Mouse (Mus musculus) MEL-GATA-1-ER (cell line): Measurements from ENCODE around the gene Plagl2.
"Not testable (repeated sequence)": the region's sequence is repeated elsewhere in the genome, so short reads cannot be mapped to it uniquely, and the experiment has no call there.

ENCODE experiments used
- DNase-seq: peaks from one replicate; pipeline ENCODE4 v3.0.0-alpha.2; 2012; ENCODE audit warnings: low read depth; ENCODE audit errors: extremely low read depth

The Plagl2 gene

DNA sequence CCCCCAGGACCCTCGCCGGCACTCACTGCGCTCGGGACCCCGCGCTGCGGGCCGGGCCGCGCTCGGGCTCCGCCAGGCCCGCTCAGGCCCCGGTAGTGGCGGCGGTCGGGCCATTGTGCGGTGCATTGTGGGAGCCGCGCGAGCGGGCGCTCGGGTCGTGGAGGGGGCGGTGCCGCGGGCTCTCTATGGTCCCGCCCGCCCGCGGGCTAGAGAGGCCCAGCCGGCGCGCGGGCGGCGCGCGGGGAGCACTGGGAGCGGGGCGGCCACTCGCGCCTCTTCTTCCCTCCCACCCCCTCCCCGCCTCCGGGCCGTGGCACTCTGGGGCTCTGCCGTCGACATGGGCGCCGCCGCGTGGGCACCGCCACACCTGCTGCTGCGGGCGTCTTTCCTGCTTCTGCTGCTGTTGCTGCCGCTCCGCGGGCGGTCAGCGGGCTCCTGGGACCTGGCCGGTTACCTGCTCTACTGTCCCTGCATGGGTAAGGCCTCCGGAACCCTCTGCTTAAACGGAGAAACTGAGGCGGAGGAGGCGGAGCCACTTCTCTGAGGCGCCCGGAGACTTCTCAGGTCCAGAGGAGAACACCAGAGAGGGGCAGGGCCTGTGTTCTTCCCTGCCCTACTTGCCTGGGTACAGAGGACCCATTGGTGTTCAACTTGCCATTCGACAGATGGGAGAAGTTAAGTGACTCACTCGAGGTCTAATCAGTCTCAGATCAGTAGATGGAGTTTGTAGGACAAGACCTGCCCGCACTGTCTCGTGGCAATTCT lies at the start of gene Plagl2, which contains the start of gene Pofut1:
Gene Plagl2, minus strand, starts transcription at position 177 of the 765 bp plus-strand sequence.
Gene Pofut1, plus strand, starts transcription at position 284 of the 765 bp plus-strand sequence.
- peak; percentile 63 for DNase-seq

GRCm38 (mm10) chr2:153287835-153288234 lies 46.6 kb upstream of the Plagl2 start:
- DNase-seq, result no peak

DNA sequence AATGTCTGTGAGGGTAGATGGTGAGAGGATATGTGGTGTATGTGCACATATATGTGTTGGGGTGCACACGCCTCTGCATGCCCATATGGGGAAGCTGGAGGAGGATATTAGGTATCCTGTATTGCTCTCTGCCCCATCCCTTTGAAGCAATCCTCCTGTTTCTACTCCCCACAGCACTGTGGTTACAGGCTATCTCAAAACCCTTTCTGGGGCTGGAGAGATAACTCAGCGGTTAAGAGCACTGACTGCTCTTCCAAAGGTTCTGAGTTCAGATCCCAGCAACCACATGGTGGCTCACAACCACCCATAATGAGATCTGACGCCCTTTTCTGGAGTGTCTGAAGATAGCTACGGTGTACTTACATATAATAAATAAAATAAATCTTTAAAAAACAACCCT lies 45.3 kb upstream of the Plagl2 start:
- DNase-seq, result peak; percentile 57

- no peak for DNase-seq
Measured at GRCm38 (mm10) chr2:153283919-153284318, 42.7 kb upstream of the Plagl2 start.

GRCm38 (mm10) chr2:153278357-153278756 lies 37.1 kb upstream of the Plagl2 start:
- no peak for DNase-seq

GRCm38 (mm10) chr2:153276846-153277245 lies 35.6 kb upstream of the Plagl2 start:
- not testable (repeated sequence) for DNase-seq

DNA sequence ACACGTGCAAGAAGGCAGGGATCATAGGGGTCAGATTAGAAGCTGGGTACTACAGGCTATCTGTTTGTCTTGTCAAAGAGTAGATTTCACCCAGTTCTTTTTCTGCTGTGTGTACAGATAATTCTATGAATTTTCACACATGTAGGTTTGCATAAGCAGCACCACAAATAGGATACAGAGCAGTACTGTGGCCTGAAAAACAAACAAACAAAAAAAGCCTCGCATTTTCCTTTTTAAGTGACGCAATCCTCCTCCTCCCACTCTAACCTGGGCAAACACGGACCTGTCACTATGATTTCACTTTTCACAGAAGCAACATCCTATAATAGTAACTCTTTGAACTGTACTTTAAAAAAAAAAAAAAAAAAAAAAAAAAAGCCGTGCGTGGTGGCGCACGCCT lies 35.2 kb upstream of the Plagl2 start:
- no peak for DNase-seq

GRCm38 (mm10) chr2:153275577-153275976 lies 34.4 kb upstream of the Plagl2 start:
- not testable (repeated sequence) for DNase-seq

DNA sequence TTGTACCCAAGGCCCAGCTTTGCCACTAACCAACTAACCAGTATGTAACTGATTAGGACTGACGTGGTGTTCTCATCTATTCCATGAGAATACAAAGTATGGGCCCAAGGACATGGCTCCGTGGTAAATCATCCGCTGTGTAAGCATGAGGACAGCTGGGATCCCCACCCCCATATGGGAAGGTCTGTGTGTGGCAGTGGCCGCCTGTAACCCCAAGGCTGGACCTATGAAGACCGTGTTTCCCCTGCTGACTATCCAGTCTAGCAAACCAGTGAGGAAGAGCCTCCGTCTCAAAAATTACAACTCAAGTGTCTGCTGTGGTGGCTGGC lies 33.7 kb upstream of the Plagl2 start:
- DNase-seq, result no peak

DNA sequence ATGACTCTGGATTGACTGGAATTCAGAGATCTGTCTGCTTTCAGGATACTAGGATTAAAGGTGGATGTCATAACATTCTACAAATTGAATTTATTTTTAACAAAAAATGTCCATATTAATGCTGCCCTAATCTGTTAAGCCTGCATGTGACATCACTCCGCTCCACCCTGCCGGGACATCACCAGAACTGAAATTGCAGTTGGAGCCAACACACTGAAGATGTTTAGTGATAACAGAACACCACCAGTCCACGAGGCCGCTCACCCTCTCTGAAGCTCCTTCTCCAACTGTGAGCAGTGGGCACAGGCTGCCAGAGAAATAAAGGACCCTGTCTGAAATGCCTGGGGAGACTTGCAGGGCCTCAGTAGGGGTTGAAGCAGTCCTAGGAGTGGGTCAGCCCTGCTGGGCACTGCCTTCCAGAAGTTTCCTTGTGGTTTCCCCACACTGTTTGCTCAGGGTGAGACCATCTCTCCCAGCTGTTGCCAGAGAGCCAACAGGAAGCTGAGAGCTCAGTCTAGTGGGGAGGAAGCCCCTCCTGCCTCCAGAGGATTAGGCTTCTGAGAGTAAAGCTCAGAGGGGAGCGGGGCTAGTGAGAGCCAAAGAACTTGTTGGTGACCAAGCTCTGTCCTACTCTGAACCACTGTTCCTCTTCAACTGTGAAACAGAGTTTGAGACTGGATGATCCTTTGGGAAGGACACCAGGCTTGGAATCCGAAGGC lies 33.1 kb upstream of the Plagl2 start:
- DNase-seq, result not testable (repeated sequence)

GRCm38 (mm10) chr2:153270231-153270915 lies 29.1 kb upstream of the Plagl2 start:
- DNase-seq, result not testable (repeated sequence)

DNA sequence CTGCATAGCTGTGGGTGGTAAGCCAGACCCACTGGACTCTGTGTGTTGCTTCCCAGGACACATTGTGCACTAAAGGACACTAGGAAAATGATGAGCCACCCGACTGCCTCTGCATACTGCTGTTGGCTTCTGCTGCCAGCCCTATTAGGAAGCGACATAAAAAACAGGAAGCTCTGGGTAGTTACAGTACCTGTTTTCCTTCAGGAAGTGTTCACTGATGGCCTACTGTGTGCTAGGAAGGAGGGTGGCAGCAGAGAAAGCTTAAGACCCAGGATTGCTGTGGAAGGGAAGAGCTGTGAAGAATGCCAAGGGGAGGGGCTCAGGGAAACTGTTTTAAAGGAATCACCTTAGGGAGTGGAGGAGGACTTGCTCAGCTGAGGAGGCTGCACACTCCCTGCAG lies 26.1 kb upstream of the Plagl2 start:
- no peak for DNase-seq

- no peak for DNase-seq
Measured at GRCm38 (mm10) chr2:153263053-153263452, 21.8 kb upstream of the Plagl2 start.

DNA sequence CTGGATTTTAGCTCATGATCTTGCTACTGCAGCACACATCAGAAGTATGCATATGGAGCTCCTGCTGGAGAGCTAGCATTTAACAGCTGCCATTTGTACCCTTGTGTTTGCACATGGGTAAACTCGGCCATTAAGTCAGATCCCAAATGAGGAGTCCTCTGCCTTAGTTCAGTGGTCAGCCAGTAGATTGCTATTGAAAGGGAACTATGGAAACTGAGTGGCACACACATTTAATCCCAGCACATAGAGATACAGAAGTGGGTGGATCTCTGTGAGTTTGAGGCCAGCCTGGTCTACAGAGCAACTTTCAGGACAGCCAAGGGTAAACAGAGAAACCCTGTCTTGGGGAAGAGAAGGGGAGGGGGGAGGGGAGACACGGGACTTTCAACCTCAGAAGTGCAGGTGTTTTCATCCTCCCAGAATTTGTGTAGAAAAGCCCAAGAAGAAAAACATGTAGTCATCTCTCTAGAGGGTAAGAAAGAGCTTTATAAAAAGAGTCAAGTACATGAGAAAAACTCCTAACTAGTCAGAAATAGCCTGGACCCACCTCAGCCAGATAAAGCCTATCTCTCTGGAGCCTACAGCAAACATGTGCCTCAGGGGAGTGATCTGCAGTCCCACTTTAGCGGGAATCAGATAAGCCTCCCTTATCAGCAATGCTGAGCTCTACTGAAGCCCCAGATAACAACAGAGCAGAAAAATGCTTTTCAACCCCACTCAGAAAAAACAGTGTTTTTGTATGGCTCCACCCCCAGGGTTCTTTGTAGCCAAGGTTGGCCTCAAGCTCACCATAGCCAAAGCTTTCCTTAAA lies 18.8 kb upstream of the Plagl2 start:
- no peak for DNase-seq

DNA sequence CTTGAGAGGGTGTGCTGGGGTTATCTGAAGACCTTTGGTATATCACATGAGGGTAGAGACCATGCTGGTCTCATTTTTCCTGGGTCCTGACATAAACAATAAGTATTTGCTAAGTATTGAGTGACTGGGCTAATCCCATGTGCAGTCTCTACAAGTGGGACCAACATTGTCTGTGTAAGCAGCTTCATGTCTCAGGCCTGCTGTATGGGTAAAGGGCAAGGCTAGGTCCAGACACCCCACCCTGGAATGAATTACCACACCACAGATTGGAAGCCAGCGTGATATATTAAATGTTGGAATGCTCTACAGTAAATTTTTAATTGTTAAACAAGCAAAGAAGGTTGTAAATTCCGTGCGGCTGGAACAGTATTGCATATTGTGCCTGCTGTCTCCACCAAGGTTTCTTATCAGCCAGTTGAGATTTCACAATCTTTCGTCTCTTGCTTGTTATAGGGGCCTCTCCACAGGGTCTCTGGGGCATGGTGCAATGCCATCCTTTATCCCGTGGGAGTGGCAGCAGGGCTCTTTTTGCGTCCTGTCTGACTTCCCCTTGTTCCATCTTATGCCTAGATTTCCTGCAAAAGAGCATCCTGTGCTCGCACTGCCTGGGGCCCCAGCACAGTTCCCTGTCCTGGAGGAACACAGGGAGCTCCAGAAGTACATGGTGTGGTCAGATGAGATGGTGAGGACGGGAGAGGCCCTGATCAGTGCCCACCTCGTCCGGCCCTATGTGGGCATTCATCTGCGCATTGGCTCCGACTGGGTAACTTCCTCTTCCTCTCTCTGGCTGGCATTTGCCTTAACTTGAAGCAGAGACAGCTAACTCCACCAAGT lies 18.0 kb upstream of the Plagl2 start:
- no peak for DNase-seq

DNA sequence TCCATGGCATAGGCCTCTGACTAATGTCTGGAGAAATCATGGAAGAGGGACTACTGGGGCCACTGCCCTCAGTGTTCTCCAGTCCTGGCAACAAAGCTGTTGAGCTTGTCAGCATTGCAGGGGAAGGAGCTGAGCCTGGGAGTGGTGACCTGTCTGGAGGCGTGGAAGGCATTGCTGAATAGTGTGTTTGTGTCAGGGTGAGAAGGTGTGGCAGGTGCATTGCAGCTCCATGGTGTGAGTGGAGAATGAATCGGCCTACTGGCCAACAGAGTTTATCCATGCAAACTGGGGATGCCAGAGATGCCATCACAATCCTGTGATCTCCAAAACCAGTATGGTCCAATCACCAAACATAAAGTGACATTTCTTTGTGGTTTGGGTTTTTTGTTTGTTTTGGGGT lies 15.4 kb upstream of the Plagl2 start:
- DNase-seq, result no peak

GRCm38 (mm10) chr2:153249751-153250150 lies 8.5 kb upstream of the Plagl2 start:
- DNase-seq, result no peak

GRCm38 (mm10) chr2:153242156-153242555 lies 930 bp upstream of the Plagl2 start:
- no peak for DNase-seq

DNA sequence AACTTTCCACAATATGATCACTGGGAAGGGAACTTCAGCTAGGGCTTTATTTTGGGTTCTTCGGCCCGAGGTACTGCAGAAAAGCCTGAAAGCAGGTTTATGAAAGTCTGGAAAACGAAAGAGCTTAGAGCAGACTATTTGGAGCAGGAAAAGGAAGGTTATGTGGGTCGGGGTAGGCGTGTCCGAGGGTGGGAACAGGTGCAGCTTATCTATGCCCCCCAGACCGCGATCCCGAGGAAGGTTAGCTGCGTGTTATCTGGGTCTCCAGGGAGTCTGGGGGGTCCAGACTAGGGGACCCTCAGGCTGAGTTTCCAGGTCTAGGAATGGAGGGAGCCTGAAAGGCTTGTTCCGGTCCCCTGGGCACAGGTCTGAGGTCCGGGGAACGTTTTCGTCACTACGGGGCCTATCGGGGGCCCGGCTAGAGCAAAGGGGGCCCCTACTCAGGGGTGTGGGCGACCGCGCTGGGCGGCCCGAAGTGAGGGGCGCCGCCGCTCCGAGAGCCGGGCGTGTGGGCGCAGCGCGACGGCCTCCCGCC lies 458 bp downstream of the Plagl2 start:
- DNase-seq, result peak; percentile 70

GRCm38 (mm10) chr2:153239860-153240480 lies 1.3 kb downstream of the Plagl2 start:
- DNase-seq, result no peak
